Mouse (Mus musculus) hindbrain, embryonic 16.5 days (tissue): Measurements from ENCODE around the gene Dcaf4. TPM values are rescaled to one million over a fixed set of nuclear protein-coding genes. Genes with fewer than 3 reads are reported as not detected.

ENCODE experiments used
- ATAC-seq: fragments of 200-750 bp; cut with Nextera tagmentation; 2 replicates; pipeline ENCODE4 v1.8.0; 2017; ENCODE audit warnings: moderate TSS enrichment, moderate library complexity
- H3K27ac ChIP-seq: fragments of 300-500 bp; sonication (generic); 2 replicates; pipeline ENCODE4 v1.5.1; 2014; ENCODE audit warnings: low read depth, mild to moderate bottlenecking, control low read depth, low read length, moderate library complexity
- H3K27me3 ChIP-seq: fragments of 300-500 bp; sonication (generic); replicated peaks from 2 replicates; pipeline ENCODE4 v1.6.1; 2014; ENCODE audit warnings: low read length; ENCODE audit not compliant: control insufficient read depth, insufficient read depth
- H3K36me3 ChIP-seq: fragments of 300-500 bp; sonication (generic); 2 replicates; pipeline ENCODE4 v1.6.1; 2014; ENCODE audit warnings: mild to moderate bottlenecking, low read length, moderate library complexity, mixed read lengths; ENCODE audit not compliant: control insufficient read depth, insufficient read depth
- H3K4me1 ChIP-seq: fragments of 300-500 bp; sonication (generic); 2 replicates; pipeline ENCODE4 v1.6.1; 2014; ENCODE audit warnings: low read depth, low read length; ENCODE audit not compliant: control insufficient read depth, insufficient read depth
- H3K4me2 ChIP-seq: fragments of 300-500 bp; sonication (generic); 2 replicates; pipeline ENCODE4 v1.6.1; 2014; ENCODE audit warnings: mild to moderate bottlenecking, low read length, control low read depth, moderate library complexity
- H3K4me3 ChIP-seq: fragments of 300-500 bp; sonication (generic); 2 replicates; pipeline ENCODE4 v1.5.1; 2014; ENCODE audit warnings: mild to moderate bottlenecking, low read length, control low read depth, moderate library complexity
- H3K9ac ChIP-seq: fragments of 300-500 bp; sonication (generic); 2 replicates; pipeline ENCODE4 v1.6.1; 2014; ENCODE audit warnings: low read depth, mild to moderate bottlenecking, control low read depth, low read length, moderate library complexity
- H3K9me3 ChIP-seq: fragments of 300-500 bp; sonication (generic); 2 replicates; pipeline ENCODE4 v1.6.1; 2014; ENCODE audit warnings: mild to moderate bottlenecking, low read length, moderate library complexity; ENCODE audit not compliant: control insufficient read depth
- WGBS: fragments of 180-500 bp; shearing (Covaris S2); extraction: QIAGEN DNeasy Blood & Tissue Kit; methylation state at CpG from one replicate; pipeline ENCODE4 v1.1.7; 2014; 5-methylcytosine and 5-hydroxymethylcytosine counted together
- polyA plus RNA-seq: library from polyadenylated mRNA; unstranded; fragments of >200 nt; fragmentation: Nextera tagmentation; extraction: Ambion mirVana; gene quantifications from 2 replicates; pipeline ENCODE4 v1.2.1, GENCODE M21; 2015

Gene Dcaf4
- polyA plus RNA-seq, result 47.3 and 48.2 TPM in 2 replicates

GRCm38 (mm10) chr12:83520311-83520890, at the start of gene Dcaf4:
Dcaf4 (plus strand) TSS chr12:83520466.
- ATAC-seq, result peak; percentile 99

GRCm38 (mm10) chr12:83471760-83472159, 48.5 kb upstream of the Dcaf4 start:
- H3K27me3 ChIP-seq, result no peaks in the 10 kb centered on the region
- H3K4me2 ChIP-seq, result no peak overlapping the region
- H3K9me3 ChIP-seq, result no peaks in the 10 kb centered on the region
- H3K36me3 ChIP-seq, result no peaks in the 10 kb centered on the region
- no peak overlapping the region for H3K27ac ChIP-seq
- H3K4me1 ChIP-seq, result peaks cover 15% of the 10 kb centered on the region
- H3K9ac ChIP-seq, result no peak overlapping the region
- WGBS, result 83% methylated on average over 7 of the region's 7 CpGs
- no peak for ATAC-seq
- no peak overlapping the region for H3K4me3 ChIP-seq

More at GRCm38 (mm10) chr12:83520311-83520890, at the start of gene Dcaf4:
- H3K4me3 ChIP-seq, result peak within 1 kb of the TSS; percentile 66
- H3K36me3 ChIP-seq, result no peaks in the 10 kb centered on the region
- WGBS, result under 1% methylated on average over 32 of the region's 32 CpGs
- H3K9me3 ChIP-seq, result no peaks in the 10 kb centered on the region
- H3K4me2 ChIP-seq, result peak within 1 kb of the TSS; percentile 70
- peak within 1 kb of the TSS; percentile 72 for H3K9ac ChIP-seq
- H3K27ac ChIP-seq, result peak within 1 kb of the TSS; percentile 65
- H3K4me1 ChIP-seq, result peaks cover 15% of the 10 kb centered on the region
- H3K27me3 ChIP-seq, result no peaks in the 10 kb centered on the region

- peaks cover 15% of the 10 kb centered on the region for H3K4me1 ChIP-seq
- no peak overlapping the region for H3K9ac ChIP-seq
- H3K27ac ChIP-seq, result no peak overlapping the region
- no peak overlapping the region for H3K4me2 ChIP-seq
- H3K36me3 ChIP-seq, result no peaks in the 10 kb centered on the region
- 0 out of 2 replicates have a peak, but pooled peaks have one; percentile 45 for ATAC-seq
- H3K27me3 ChIP-seq, result no peaks in the 10 kb centered on the region
- no peaks in the 10 kb centered on the region for H3K9me3 ChIP-seq
- 42% methylated on average over 5 of the region's 5 CpGs for WGBS
- no peak overlapping the region for H3K4me3 ChIP-seq
Measured at GRCm38 (mm10) chr12:83473987-83474600, 46.2 kb upstream of the Dcaf4 start.

GRCm38 (mm10) chr12:83475419-83475818, 44.8 kb upstream of the Dcaf4 start:
- Histone ChIP-seq H3K9ac (no peak overlapping the region), H3K4me1 (peaks cover 15% of the 10 kb centered on the region), H3K4me2 (no peak overlapping the region), H3K27me3 (no peaks in the 10 kb centered on the region), H3K9me3 (no peaks in the 10 kb centered on the region), H3K36me3 (no peaks in the 10 kb centered on the region), H3K27ac (no peak overlapping the region), H3K4me3 (no peak overlapping the region)
- ATAC-seq, result no peak
- WGBS, result 28% methylated on average over 6 of the region's 6 CpGs

- 27% methylated on average over 10 of the region's 10 CpGs for WGBS
- Histone ChIP-seq H3K4me1 (peaks cover 15% of the 10 kb centered on the region), H3K27me3 (no peaks in the 10 kb centered on the region), H3K9ac (no peak overlapping the region), H3K9me3 (no peaks in the 10 kb centered on the region), H3K4me3 (no peak overlapping the region), H3K36me3 (no peaks in the 10 kb centered on the region), H3K27ac (no peak overlapping the region), H3K4me2 (peak overlapping the region; percentile 10; the same call in 1 of the 2 replicates)
- peak; percentile 40; the same call in 1 of the 2 replicates for ATAC-seq
Measured at GRCm38 (mm10) chr12:83476277-83476676, 44.0 kb upstream of the Dcaf4 start.

- Histone ChIP-seq H3K4me2 (no peak overlapping the region), H3K4me3 (no peak overlapping the region), H3K9me3 (no peaks in the 10 kb centered on the region), H3K4me1 (peaks cover 11% of the 10 kb centered on the region), H3K27me3 (no peaks in the 10 kb centered on the region), H3K9ac (no peak overlapping the region), H3K36me3 (no peaks in the 10 kb centered on the region), H3K27ac (no peak overlapping the region)
- ATAC-seq, result no peak
- WGBS, result 89% methylated on average over 1 of the region's 1 CpGs
Measured at GRCm38 (mm10) chr12:83479140-83479539, 41.1 kb upstream of the Dcaf4 start.

GRCm38 (mm10) chr12:83479818-83480401, 40.4 kb upstream of the Dcaf4 start:
- WGBS, result 72% methylated on average over 7 of the region's 7 CpGs
- Histone ChIP-seq H3K4me1 (peaks cover 17% of the 10 kb centered on the region), H3K36me3 (no peaks in the 10 kb centered on the region), H3K4me2 (no peak overlapping the region), H3K27ac (no peak overlapping the region), H3K27me3 (no peaks in the 10 kb centered on the region), H3K4me3 (no peak overlapping the region), H3K9ac (no peak overlapping the region), H3K9me3 (no peaks in the 10 kb centered on the region)
- no peak for ATAC-seq

GRCm38 (mm10) chr12:83481439-83481838, 38.8 kb upstream of the Dcaf4 start:
- Histone ChIP-seq H3K4me3 (no peak overlapping the region), H3K27me3 (no peaks in the 10 kb centered on the region), H3K4me1 (peaks cover 8% of the 10 kb centered on the region), H3K4me2 (no peak overlapping the region), H3K9ac (no peak overlapping the region), H3K27ac (no peak overlapping the region), H3K36me3 (no peaks in the 10 kb centered on the region), H3K9me3 (no peaks in the 10 kb centered on the region)
- WGBS, result 73% methylated on average over 4 of the region's 4 CpGs
- no peak for ATAC-seq

GRCm38 (mm10) chr12:83483653-83484052, 36.6 kb upstream of the Dcaf4 start:
- H3K9ac ChIP-seq, result no peak overlapping the region
- no peak for ATAC-seq

More at GRCm38 (mm10) chr12:83483653-83484052, 36.6 kb upstream of the Dcaf4 start:
- H3K4me1 ChIP-seq, result peaks cover 17% of the 10 kb centered on the region
- no peak overlapping the region for H3K27ac ChIP-seq
- H3K27me3 ChIP-seq, result no peaks in the 10 kb centered on the region
- H3K4me3 ChIP-seq, result no peak overlapping the region
- no peaks in the 10 kb centered on the region for H3K36me3 ChIP-seq
- 69% methylated on average over 5 of the region's 5 CpGs for WGBS
- H3K4me2 ChIP-seq, result no peak overlapping the region
- H3K9me3 ChIP-seq, result no peaks in the 10 kb centered on the region
